ENCODE assay signal across 10 mouse cellular contexts in genomic region chr11:74988162-74988561, GRCm38 (mm10).
DNase-seq lines count a peak whose midpoint lies in the region; ATAC-seq lines count a peak whose summit lies in the region.
"Had no signal": no experiment of that assay in that cellular context is flagged by ENCODE, and none has a peak within 500 bp of the region (broad histone marks: within the 10 kb centered on the region; RNA-seq: fewer than 3 reads in every experiment).

No protein-coding gene starts in this region.

- no peak overlapping the region for H3K4me2 ChIP-seq in midbrain, embryonic 14.5 days (ENCODE audit: low read length)
- no peak overlapping the region for H3K4me2 ChIP-seq in midbrain, embryonic 16.5 days (ENCODE audit: low read length)
- no peak overlapping the region for H3K4me2 ChIP-seq in stomach, embryonic 16.5 days (ENCODE audit: low read depth, low read length)
- H3K4me2 ChIP-seq: hindbrain, embryonic 15.5 days had no signal

- intact Hi-C loops in heart, postnatal 10 days (cut with DNase I): loop anchor here (2.0 kb wide), 1 partner anchor 65 kb away; no protein-coding TSS in a partner anchor

- no peaks in the 10 kb centered on the region for H3K27me3 ChIP-seq in heart, embryonic 10.5 days (ENCODE audit: insufficient read depth, poor library complexity, severe bottlenecking)
- H3K27me3 ChIP-seq in midbrain, embryonic 14.5 days (ENCODE audit: control insufficient read depth, insufficient read depth, low read length): no peaks in the 10 kb centered on the region
- H3K27me3 ChIP-seq in midbrain, embryonic 16.5 days (ENCODE audit: control insufficient read depth, insufficient read depth, low read depth, low read length): no peaks in the 10 kb centered on the region
- no peaks in the 10 kb centered on the region for H3K27me3 ChIP-seq in stomach, embryonic 16.5 days (ENCODE audit: control insufficient read depth, insufficient read depth, low read length)
- H3K27me3 ChIP-seq: hindbrain, embryonic 15.5 days had no signal

- no peak for ATAC-seq in midbrain, embryonic 14.5 days (ENCODE audit: low FRiP score, low TSS enrichment)
- no peak for ATAC-seq in midbrain, embryonic 16.5 days
- ATAC-seq in stomach, embryonic 16.5 days (ENCODE audit: insufficient read depth, low FRiP score): no peak

- no peaks in the 10 kb centered on the region for H3K9me3 ChIP-seq in heart, embryonic 10.5 days
- no peaks in the 10 kb centered on the region for H3K9me3 ChIP-seq in midbrain, embryonic 14.5 days (ENCODE audit: control insufficient read depth, low read length)
- no peaks in the 10 kb centered on the region for H3K9me3 ChIP-seq in midbrain, embryonic 16.5 days (replicated peaks; ENCODE audit: control insufficient read depth, low read length, poor library complexity, severe bottlenecking)
- no peaks in the 10 kb centered on the region for H3K9me3 ChIP-seq in stomach, embryonic 16.5 days (replicated peaks; ENCODE audit: control insufficient read depth, low read length)
- H3K9me3 ChIP-seq: hindbrain, embryonic 15.5 days had no signal

- H3K36me3 ChIP-seq in heart, embryonic 10.5 days: peaks cover 17% of the 10 kb centered on the region
- H3K36me3 ChIP-seq in midbrain, embryonic 14.5 days (ENCODE audit: control insufficient read depth, insufficient read depth, low read length): peaks cover 24% of the 10 kb centered on the region
- H3K36me3 ChIP-seq in midbrain, embryonic 16.5 days (ENCODE audit: control insufficient read depth, insufficient read depth, low read length): peaks cover 8% of the 10 kb centered on the region
- no peaks in the 10 kb centered on the region for H3K36me3 ChIP-seq in stomach, embryonic 16.5 days (ENCODE audit: control insufficient read depth, insufficient read depth, low read length)

- H3K9ac ChIP-seq in midbrain, embryonic 14.5 days (replicated peaks; ENCODE audit: low read length): no peak overlapping the region
- no peak overlapping the region for H3K9ac ChIP-seq in midbrain, embryonic 16.5 days (ENCODE audit: low read depth, low read length)
- H3K9ac ChIP-seq in stomach, embryonic 16.5 days (ENCODE audit: low read length): peak overlapping the region; percentile 50
- H3K9ac ChIP-seq: hindbrain, embryonic 15.5 days had no signal

- WGBS in heart, embryonic 10.5 days: 54% methylated on average over 5 of the region's 5 CpGs
- WGBS in midbrain, embryonic 14.5 days: 63% methylated on average over 5 of the region's 5 CpGs
- 52% methylated on average over 5 of the region's 5 CpGs for WGBS in midbrain, embryonic 16.5 days
- WGBS in stomach, embryonic 16.5 days: 34% methylated on average over 5 of the region's 5 CpGs

- H3K4me3 ChIP-seq in heart, embryonic 10.5 days: no peak overlapping the region
- no peak overlapping the region for H3K4me3 ChIP-seq in midbrain, embryonic 14.5 days (replicated peaks; ENCODE audit: low read depth, low read length)
- no peak overlapping the region for H3K4me3 ChIP-seq in midbrain, embryonic 16.5 days (ENCODE audit: low read depth, low read length)
- H3K4me3 ChIP-seq in stomach, embryonic 16.5 days (replicated peaks; ENCODE audit: low read length): no peak overlapping the region
- H3K4me3 ChIP-seq: hindbrain, embryonic 15.5 days had no signal

- peak; percentile 53 to 65 for DNase-seq in heart, adult 18-20 months
- no peak for DNase-seq in heart, embryonic 10.5 days (ENCODE audit: low spot score)
- DNase-seq in midbrain, embryonic 14.5 days: peak; percentile 13
- DNase-seq in heart, postnatal 10 days: peak; percentile 65 to 70
- DNase-seq in right cerebral cortex, postnatal 25 days: no peak
- no peak for DNase-seq in spleen, adult 18-20 months
- DNase-seq: adrenal gland, adult 2 months had no signal

- H3K27ac ChIP-seq in heart, embryonic 10.5 days: no peak overlapping the region
- H3K27ac ChIP-seq in midbrain, embryonic 14.5 days (replicated peaks; ENCODE audit: low read depth, low read length): no peak overlapping the region
- no peak overlapping the region for H3K27ac ChIP-seq in midbrain, embryonic 16.5 days (ENCODE audit: low read length)
- peak overlapping the region; percentile 60; the same call in 1 of the 2 replicates for H3K27ac ChIP-seq in stomach, embryonic 16.5 days (ENCODE audit: low read length)
- H3K27ac ChIP-seq: hindbrain, embryonic 15.5 days had no signal

- H3K4me1 ChIP-seq in heart, embryonic 10.5 days: peaks cover 24% of the 10 kb centered on the region; the same call in 1 of the 2 replicates
- H3K4me1 ChIP-seq in midbrain, embryonic 14.5 days (ENCODE audit: control insufficient read depth, insufficient read depth, low read length): no peaks in the 10 kb centered on the region
- H3K4me1 ChIP-seq in midbrain, embryonic 16.5 days (ENCODE audit: control insufficient read depth, insufficient read depth, low read length): no peaks in the 10 kb centered on the region
- peaks cover 20% of the 10 kb centered on the region for H3K4me1 ChIP-seq in stomach, embryonic 16.5 days (ENCODE audit: control insufficient read depth, insufficient read depth, low read length)

Comparison
In these comparisons a context has a peak if more than half of its experiments do, and no peak if none do; other contexts are left out.
1. DNase-seq: peak in heart, adult 18-20 months (2 of 2), midbrain, embryonic 14.5 days (single experiment) and heart, postnatal 10 days (2 of 2); none in heart, embryonic 10.5 days (single experiment), right cerebral cortex, postnatal 25 days (single experiment) and spleen, adult 18-20 months (0 of 2).